Mouse (Mus musculus) midbrain, postnatal 0 days (tissue): ENCODE measurements at regions not wholly inside any gene's neighbourhood (a gene's known extent, or its start where the extent isn't known, plus 50 kb on each side); places are given as distances from the start of the nearest gene placed in this dataset.

ENCODE experiments used
- ATAC-seq: fragments of 200-750 bp; cut with Nextera tagmentation; 2 replicates; pipeline ENCODE4 v1.8.0; 2017; ENCODE audit warnings: moderate number of reproducible peaks, mild to moderate bottlenecking, moderate TSS enrichment, moderate library complexity; ENCODE audit not compliant: low FRiP score
- DNase-seq: peaks from one replicate; pipeline ENCODE4 v3.0.0-alpha.2; 2015; ENCODE audit warnings: low spot score
- H3K27ac ChIP-seq: fragments of 300-500 bp; sonication (generic); 2 replicates; pipeline ENCODE4 v1.5.1; 2014; ENCODE audit warnings: low read depth, mild to moderate bottlenecking, low read length, mixed read lengths
- H3K27me3 ChIP-seq: fragments of 300-500 bp; sonication (generic); 2 replicates; pipeline ENCODE4 v1.6.1; 2014; ENCODE audit warnings: low read length, control low read depth, mixed read lengths; ENCODE audit not compliant: insufficient read depth
- H3K36me3 ChIP-seq: fragments of 300-500 bp; sonication (generic); 2 replicates; pipeline ENCODE4 v1.6.1; 2014; ENCODE audit warnings: low read length, control low read depth, mixed read lengths; ENCODE audit not compliant: insufficient read depth
- H3K4me1 ChIP-seq: fragments of 300-500 bp; sonication (generic); 2 replicates; pipeline ENCODE4 v1.6.1; 2014; ENCODE audit warnings: mild to moderate bottlenecking, control low read depth, antibody characterized with exemption, low read length, mixed read lengths; ENCODE audit not compliant: insufficient read depth
- H3K4me2 ChIP-seq: fragments of 300-500 bp; sonication (generic); 2 replicates; pipeline ENCODE4 v1.6.1; 2014; ENCODE audit warnings: low read depth, mild to moderate bottlenecking, low read length, mixed read lengths; ENCODE audit not compliant: poor library complexity, severe bottlenecking
- H3K4me3 ChIP-seq: fragments of 300-500 bp; sonication (generic); 2 replicates; pipeline ENCODE4 v1.5.1; 2014; ENCODE audit warnings: low read depth, mild to moderate bottlenecking, low read length, moderate library complexity
- H3K9ac ChIP-seq: fragments of 300-500 bp; sonication (generic); replicated peaks from 2 replicates; pipeline ENCODE4 v1.6.1; 2014; ENCODE audit warnings: mild to moderate bottlenecking, low read length, moderate library complexity, mixed read lengths; ENCODE audit not compliant: poor library complexity, severe bottlenecking
- H3K9me3 ChIP-seq: fragments of 300-500 bp; sonication (generic); 2 replicates; pipeline ENCODE4 v1.6.1; 2016; ENCODE audit warnings: low read length, control low read depth
- CTCF ChIP-seq: IDR thresholded peaks from 2 replicates; pipeline ENCODE4 v1.5.1; 2016; ENCODE audit warnings: antibody characterized with exemption, mild to moderate bottlenecking
- WGBS: fragments of 180-500 bp; shearing (Covaris S2); extraction: QIAGEN DNeasy Blood & Tissue Kit; methylation state at CpG from one replicate; pipeline ENCODE4 v1.1.7; 2014; 5-methylcytosine and 5-hydroxymethylcytosine counted together

DNA sequence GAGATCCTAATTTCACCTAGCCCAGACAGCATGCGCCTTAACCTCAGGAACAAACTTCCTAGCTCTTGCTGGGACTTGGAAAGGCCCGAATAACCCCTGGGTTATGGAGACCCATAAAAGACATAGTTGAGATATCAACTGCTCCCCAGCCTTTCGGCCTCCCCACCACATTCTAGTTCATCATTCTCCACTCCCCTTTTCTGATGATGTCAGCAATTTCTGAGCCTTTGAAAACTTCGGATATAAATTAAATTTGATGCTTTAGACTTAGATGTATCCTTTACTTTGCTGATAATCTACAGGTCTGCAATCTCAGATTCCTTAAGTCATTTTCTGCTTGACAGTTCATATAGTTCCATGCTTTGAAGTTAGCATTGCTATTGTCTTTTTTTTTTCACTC lies 149.3 kb downstream of the Cysltr2 start:
- Histone ChIP-seq H3K27ac (no peak overlapping the region), H3K4me3 (no peak overlapping the region), H3K9me3 (no peaks in the 10 kb centered on the region), H3K4me1 (no peaks in the 10 kb centered on the region), H3K9ac (no peak overlapping the region), H3K36me3 (no peaks in the 10 kb centered on the region), H3K27me3 (no peaks in the 10 kb centered on the region), H3K4me2 (no peak overlapping the region)
- ATAC-seq: no peak
- no peak for TF ChIP-seq CTCF
- WGBS: 93% methylated on average over 4 of the region's 4 CpGs
- no peak for DNase-seq

DNA sequence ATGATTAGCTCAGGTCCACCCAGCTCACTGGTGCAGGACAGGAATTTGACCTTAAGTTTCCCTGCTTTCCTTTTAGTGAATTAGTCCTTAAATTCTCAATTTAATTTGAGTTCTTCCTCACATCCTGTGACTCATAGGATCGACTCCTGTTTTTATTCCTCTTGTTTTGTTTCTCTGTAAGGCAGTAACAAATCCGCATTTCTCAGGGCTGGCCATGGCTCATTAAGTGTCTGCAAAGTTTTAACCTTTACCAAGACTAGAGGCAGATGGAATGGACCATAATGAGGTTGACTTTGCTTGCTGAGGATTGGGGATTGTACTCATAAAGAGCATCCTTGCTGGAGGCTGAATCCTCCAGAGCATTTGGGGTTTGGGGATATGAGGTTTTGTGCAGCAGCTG lies 156.6 kb downstream of the Cysltr2 start:
- no peak for TF ChIP-seq CTCF
- 81% methylated on average over 2 of the region's 2 CpGs for WGBS
- H3K27me3 ChIP-seq: no peaks in the 10 kb centered on the region
- no peak overlapping the region for H3K27ac ChIP-seq
- no peaks in the 10 kb centered on the region for H3K9me3 ChIP-seq
- ATAC-seq (no peak), DNase-seq (no peak)
- no peak overlapping the region for H3K4me3 ChIP-seq
- H3K4me1 ChIP-seq: no peaks in the 10 kb centered on the region
- H3K4me2 ChIP-seq: no peak overlapping the region
- no peaks in the 10 kb centered on the region for H3K36me3 ChIP-seq
- no peak overlapping the region for H3K9ac ChIP-seq

GRCm38 (mm10) chr14:72889663-72890062 lies 159.3 kb downstream of the Cysltr2 start:
- Histone ChIP-seq H3K4me2 (no peak overlapping the region), H3K27ac (no peak overlapping the region), H3K9ac (no peak overlapping the region), H3K36me3 (no peaks in the 10 kb centered on the region), H3K27me3 (no peaks in the 10 kb centered on the region), H3K4me1 (no peaks in the 10 kb centered on the region), H3K9me3 (no peaks in the 10 kb centered on the region), H3K4me3 (no peak overlapping the region)
- no peak for ATAC-seq
- 84% methylated on average over 5 of the region's 5 CpGs for WGBS
- no peak for DNase-seq
- no peak for TF ChIP-seq CTCF

DNA sequence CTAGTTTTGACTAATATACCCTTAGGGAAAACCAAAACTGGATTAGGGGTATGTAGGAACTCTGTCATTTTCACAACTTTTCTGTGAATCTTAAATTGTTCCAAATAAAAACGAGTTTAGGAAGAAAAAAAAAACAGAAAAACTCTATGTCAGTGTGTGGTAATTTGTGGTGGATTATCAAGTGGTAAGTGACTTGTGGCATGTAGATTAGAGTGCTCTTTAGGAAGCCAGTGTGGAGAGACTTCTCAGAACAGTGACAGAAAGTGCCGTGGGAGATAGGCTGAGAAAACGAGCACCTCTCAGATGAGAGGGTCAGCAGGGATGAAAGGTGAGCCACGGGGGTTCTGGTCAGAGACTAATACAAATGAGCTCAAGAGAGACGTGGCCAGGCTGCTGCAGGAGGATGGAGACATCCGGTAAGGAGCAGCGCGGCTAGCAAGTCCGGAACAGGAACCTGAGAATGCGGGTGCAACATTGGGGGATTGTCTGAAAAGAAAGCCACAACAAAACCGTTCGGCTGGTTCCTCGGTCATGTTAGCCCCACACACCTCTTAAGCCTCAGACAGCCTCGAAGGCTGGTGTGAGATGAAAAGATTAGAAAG lies 161.3 kb downstream of the Cysltr2 start:
- Histone ChIP-seq H3K27ac (no peak overlapping the region), H3K9me3 (no peaks in the 10 kb centered on the region), H3K9ac (no peak overlapping the region), H3K4me2 (no peak overlapping the region), H3K36me3 (no peaks in the 10 kb centered on the region), H3K4me3 (no peak overlapping the region), H3K27me3 (no peaks in the 10 kb centered on the region), H3K4me1 (no peaks in the 10 kb centered on the region)
- TF ChIP-seq CTCF: no peak
- WGBS: 46% methylated on average over 14 of the region's 14 CpGs
- DNase-seq (no peak), ATAC-seq (no peak)

DNA sequence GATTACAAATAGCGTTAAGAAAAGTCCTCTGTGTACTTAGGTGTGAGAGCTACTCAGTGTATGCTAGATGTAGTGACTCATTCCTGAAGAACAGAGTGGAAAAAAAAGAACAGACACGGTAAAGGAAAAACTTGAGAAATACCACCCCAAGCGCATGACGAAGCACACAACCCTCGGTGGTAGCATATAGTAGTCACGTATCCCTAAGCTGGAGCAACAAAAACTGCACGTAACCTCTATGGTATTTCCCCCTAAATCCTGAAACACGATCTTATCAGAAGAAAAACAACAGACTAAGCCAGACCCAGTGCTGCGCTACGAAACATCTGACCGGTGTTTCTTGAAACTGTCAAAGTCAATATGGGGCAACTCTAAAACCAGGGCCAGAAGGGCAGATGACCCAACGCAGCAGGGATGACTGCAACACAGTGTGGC lies 162.0 kb downstream of the Cysltr2 start:
- WGBS: 85% methylated on average over 12 of the region's 12 CpGs
- TF ChIP-seq CTCF: no peak
- DNase-seq (no peak), ATAC-seq (no peak)
- H3K4me1 ChIP-seq: no peaks in the 10 kb centered on the region
- H3K9ac ChIP-seq: no peak overlapping the region
- H3K27me3 ChIP-seq: no peaks in the 10 kb centered on the region
- no peaks in the 10 kb centered on the region for H3K36me3 ChIP-seq
- no peak overlapping the region for H3K27ac ChIP-seq
- no peaks in the 10 kb centered on the region for H3K9me3 ChIP-seq
- no peak overlapping the region for H3K4me2 ChIP-seq
- no peak overlapping the region for H3K4me3 ChIP-seq

GRCm38 (mm10) chr14:72885824-72886223 lies 163.1 kb downstream of the Cysltr2 start:
- H3K36me3 ChIP-seq: no peaks in the 10 kb centered on the region
- WGBS: 94% methylated on average over 4 of the region's 4 CpGs
- no peak for TF ChIP-seq CTCF
- H3K27me3 ChIP-seq: no peaks in the 10 kb centered on the region
- H3K9ac ChIP-seq: no peak overlapping the region
- DNase-seq (no peak), ATAC-seq (no peak)
- no peak overlapping the region for H3K27ac ChIP-seq
- H3K4me2 ChIP-seq: no peak overlapping the region
- no peaks in the 10 kb centered on the region for H3K4me1 ChIP-seq
- no peak overlapping the region for H3K4me3 ChIP-seq
- no peaks in the 10 kb centered on the region for H3K9me3 ChIP-seq
